Mouse (Mus musculus): Measurements from ENCODE around the gene Cited1.
A peak's percentile ranks its signal among the peaks of the same experiment; 100 is the strongest.

Gene Cited1

GRCm38 (mm10) chrX:102251937-102252860 lies at the start of gene Cited1:
Gene Cited1, minus strand, starts transcription at chrX:102252181.
- DNase-seq (ENCODE audit: low read depth): no peak

- DNase-seq (ENCODE audit: low read depth): no peak
These were observed 32.9 kb upstream of the Cited1 start for GRCm38 (mm10) chrX:102284889-102285288.

- no peak for DNase-seq (ENCODE audit: low read depth)
These were observed 10.8 kb upstream of the Cited1 start for GRCm38 (mm10) chrX:102262620-102263345.

- DNase-seq (ENCODE audit: low read depth): no peak
These were observed 7.8 kb upstream of the Cited1 start for GRCm38 (mm10) chrX:102259772-102260171.

GRCm38 (mm10) chrX:102253892-102254291 lies 1.9 kb upstream of the Cited1 start:
- DNase-seq (ENCODE audit: low read depth): no peak

- no peak for DNase-seq (ENCODE audit: low read depth)
These were observed 602 bp downstream of the Cited1 start for GRCm38 (mm10) chrX:102251221-102251936.

- no peak for DNase-seq (ENCODE audit: low read depth)
These were observed 1.1 kb downstream of the Cited1 start for GRCm38 (mm10) chrX:102250891-102251170.

GRCm38 (mm10) chrX:102250150-102250890 lies 1.7 kb downstream of the Cited1 start:
- no peak for DNase-seq (ENCODE audit: low read depth)

- DNase-seq (ENCODE audit: low read depth): no peak
These were observed 7.6 kb downstream of the Cited1 start for GRCm38 (mm10) chrX:102244334-102244733.

- DNase-seq (ENCODE audit: low read depth): peak; percentile 73
These were observed 32.9 kb downstream of the Cited1 start for GRCm38 (mm10) chrX:102219126-102219525.

GRCm38 (mm10) chrX:102215356-102215755 lies 36.6 kb downstream of the Cited1 start:
- DNase-seq (ENCODE audit: low read depth): peak; percentile 66

Measured in 416B (cell line).